Mouse (Mus musculus) kidney, postnatal 4 days (tissue): ENCODE results near the gene Nnat.

Experiments
- DNase-seq, 2 experiments: peaks; one replicate each; pipeline ENCODE4 v3.0.0; 2021; ENCODE audit warnings: mixed read lengths in 2 of 2

Gene Nnat

DNA sequence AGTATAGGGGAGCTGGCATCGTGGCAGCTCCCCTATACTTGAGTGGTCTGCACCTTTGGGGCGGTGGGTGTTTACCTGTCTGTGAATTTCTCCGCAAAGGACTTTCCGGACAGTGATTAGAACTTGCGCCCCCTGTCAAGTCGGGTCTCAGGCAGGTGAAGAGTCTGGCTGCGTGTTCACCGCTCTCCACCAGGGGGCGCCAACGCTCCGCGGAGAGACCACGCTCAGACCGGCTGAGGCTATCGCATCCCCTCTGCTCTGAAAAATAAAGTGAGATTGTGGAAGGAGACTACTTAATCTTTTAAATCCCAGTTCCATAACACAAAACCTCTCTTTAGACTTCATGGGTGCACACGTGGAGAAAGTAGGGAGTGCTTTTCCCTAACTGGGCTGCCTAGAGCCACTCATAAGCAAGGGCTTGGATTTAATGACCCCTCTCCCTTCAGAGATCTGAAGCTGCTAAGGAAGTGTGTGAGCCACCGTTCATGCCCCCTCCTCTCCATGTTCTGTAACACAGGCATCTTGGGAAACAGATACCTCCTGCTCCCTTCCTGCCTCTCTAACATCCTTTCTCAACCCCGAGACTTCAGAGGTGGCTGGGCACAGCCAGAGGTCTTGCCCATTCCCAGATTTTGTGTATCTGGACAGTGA lies 45.3 kb downstream of the Nnat start:
- DNase-seq = peak; percentile 91 to 92

DNA sequence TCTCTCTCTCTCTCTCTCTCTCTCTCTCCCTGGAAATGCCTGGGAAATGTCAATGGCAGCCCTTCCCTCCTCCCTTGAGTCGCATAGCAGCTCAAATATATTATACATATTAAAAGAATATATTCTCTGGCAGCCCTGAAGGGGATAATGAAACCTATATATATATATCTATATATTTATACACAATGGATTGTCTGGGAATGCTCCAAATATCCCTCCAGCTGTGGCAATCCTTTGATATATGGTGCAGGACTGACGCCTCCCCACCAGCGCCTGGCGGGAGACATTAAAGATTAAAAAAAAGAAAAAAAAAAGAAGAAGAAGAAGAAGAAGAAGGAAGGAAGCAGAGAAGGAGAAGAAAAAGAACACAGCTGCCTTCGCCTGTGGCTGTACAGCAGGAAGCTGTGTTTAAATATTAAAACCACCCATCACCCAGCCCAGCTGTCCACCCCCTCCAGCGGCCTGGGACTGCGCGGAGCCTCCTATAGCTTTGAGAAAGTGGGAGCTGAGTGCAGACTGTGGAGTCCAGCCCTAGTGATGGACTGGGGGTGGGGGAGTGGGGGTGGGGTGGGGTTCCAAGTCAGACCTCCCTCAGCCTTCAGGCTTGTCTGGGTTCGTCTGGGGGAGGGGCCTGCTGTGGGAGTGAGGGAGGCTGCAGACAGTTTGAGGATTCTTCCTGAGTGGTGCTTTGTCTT lies 47.8 kb downstream of the Nnat start:
- DNase-seq = peak; percentile 40 to 65

DNA sequence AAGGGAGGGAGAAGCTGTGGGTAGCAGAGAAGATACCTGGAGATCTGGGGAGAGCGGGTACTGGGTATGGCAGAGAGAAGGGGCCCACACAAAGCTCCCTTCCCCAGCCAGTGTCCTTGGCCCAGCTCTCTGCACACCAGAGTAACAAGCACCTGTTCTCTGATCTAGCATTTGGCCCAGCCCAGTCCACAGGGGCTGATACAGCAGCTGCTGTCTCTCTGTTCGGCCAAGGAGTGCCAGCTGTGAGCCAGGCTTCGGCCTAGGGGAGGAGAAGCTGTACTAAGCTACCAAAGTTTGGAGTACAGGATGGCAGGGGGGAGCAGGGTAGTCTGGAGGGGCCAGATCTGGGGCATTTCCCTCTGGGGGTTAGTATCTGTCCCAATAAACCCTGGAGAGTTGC lies 51.9 kb downstream of the Nnat start:
- no peak for DNase-seq
